Mouse (Mus musculus) left cerebral cortex, adult 9 months (tissue): Measurements from ENCODE around the gene Mrgprb8.
"Not testable (repeated sequence)": the region's sequence is repeated elsewhere in the genome, so short reads cannot be mapped to it uniquely, and the experiment has no call there.

Experiments used
- DNase-seq, 2 experiments: peaks; one replicate each; pipeline ENCODE4 v3.0.0; 2022; ENCODE audit warnings: low spot score in 2 of 2

The Mrgprb8 gene

DNA sequence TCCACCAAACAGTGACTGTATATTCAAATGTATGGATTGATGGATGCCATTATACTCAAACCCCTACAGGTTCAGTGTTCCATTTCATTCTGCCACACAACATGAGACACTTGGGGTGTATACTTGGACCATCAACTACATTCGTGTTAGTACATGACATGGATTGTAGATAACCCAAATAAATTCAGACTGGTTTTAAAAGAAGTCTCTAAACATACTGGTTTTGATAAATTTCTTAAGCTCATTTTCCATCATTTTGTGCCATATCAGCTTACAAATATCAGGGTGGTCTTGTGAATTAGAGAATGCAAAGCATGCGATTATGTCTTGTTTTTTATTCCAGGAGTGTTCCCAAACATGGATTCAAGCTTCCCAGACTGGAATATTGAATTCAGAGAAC is at the start of gene Mrgprb8:
Gene Mrgprb8 (plus strand): TSS at position 301 of the 400 bp plus-strand sequence.
- no peak for DNase-seq

DNA sequence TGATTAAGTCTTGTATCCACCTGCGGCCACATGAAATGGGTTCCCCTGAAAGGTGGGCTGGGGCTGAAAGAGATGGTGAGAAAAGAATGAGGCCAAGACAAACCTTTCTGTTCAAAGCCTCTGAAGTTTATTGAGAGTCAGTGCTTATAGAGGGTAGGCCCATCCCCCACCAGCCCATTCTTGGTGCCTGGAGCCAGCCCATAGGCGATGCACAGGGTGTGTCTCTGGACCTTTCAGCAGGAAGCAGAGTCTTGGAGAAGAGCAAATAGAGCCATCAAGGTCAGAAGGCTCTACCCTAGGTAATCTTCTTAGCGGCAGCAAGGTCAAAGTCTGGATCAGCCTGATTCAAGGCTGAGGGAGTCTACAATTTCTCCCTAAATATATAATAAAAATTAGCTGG is 47.6 kb downstream of the Mrgprb8 start:
- DNase-seq = not testable (repeated sequence)

DNA sequence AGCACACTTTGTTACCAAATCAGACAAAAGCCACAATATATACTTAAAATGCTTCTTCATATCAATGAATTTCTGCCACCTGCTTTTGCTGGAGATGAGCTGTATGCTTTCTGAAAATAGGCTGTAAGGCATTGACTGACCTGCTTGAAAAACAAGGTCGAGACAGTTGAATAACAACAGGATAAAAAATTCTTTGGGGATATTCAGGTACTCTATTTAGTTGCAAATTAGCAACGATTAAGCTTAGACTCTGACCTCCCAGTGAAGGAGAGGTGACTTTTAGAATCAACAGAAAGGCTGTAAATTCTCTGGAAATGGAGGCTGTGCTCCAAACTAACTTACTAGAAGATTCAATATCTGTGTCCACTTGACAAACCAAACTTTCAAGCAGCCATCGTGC is 48.3 kb downstream of the Mrgprb8 start:
- no peak for DNase-seq
